Mouse (Mus musculus): ENCODE data around the gene Slc30a10. TPM values are rescaled to one million over a fixed set of nuclear protein-coding genes. Genes with fewer than 3 reads are reported as not detected.
A peak's percentile ranks its signal among the peaks of the same experiment; 100 is the strongest.

Slc30a10 gene
- not detected for total RNA-seq (2021)
- long read RNA-seq, experiment 1 = 0 reads
- long read RNA-seq, experiment 2 = 0 reads

DNA sequence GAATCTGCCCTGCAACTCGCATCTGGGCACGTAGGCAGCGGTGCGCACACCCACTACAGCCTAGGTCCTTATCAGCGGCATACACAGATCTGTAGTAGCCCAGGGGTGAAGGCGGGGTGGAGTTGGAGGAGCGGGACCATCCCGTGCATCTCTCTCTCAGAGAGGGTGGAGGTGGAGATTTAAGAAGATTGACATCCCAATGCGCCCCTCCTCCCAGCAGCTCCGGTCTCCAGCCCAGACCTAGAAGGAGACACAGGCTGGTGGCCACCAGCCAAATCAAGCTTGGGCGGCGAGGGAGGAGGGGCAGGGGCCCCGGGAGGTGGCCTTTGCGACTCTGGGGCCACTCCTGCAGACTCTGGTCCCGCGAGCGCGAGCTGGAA is at the start of gene Slc30a10:
TSS of gene Slc30a10 (plus strand) at position 274 of the 380 bp plus-strand sequence.
- DNase-seq = peak; percentile 11 to 13
- intact Hi-C loops (cut with DNase I) = no loop called here

DNA sequence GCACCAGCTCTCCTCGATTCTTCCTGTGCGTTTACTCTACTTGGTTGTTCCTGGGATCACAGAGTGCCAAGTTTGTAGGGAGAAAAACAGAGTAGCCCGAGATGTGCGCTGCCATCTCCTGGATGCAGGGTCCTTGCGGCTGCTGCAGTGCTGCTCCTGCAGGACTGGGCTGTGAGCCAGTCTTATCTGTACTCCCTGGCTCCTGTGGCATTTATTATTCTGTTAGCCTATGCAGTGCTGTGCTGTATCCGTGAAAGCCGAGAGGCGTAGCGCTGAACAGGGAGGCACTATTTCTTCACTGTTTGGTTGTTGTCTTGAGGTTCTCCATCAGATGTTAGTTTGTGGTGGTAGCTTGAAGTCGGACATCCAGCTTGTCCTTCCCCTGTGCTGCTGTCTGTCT is 48.7 kb upstream of the Slc30a10 start:
- intact Hi-C loops (cut with DNase I) = no loop called here

DNA sequence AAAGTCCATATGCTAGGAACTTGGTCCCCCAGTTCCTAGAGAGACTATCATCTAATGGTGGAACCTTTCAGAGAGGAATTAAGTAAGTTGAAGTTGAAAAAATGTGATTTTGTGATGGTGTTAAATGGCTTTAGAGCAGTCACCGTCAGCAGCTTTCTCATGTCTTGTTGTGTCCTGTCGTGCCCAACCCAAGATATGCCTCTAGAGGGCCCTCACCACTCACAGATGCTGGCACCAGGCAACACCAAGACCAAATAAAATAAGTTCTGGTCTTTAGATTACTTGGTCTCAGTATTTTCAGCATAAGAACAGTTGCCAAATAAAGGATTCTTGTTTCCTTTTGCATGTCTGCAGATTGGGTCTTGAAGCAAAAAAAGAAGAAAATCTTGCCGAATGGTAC is 44.8 kb upstream of the Slc30a10 start:
- intact Hi-C loops (cut with DNase I) = no loop called here
- DNase-seq = no peak

More for the DNA sequence above, 48.7 kb upstream of the Slc30a10 start:
- peak in 1 of 2 experiments; percentile 4 for DNase-seq

GRCm38 (mm10) chr1:185418011-185418410 is 36.6 kb upstream of the Slc30a10 start:
- intact Hi-C loops (cut with DNase I) = no loop called here
- DNase-seq = no peak

- DNase-seq = no peak
- intact Hi-C loops (cut with DNase I) = no loop called here
Observed at GRCm38 (mm10) chr1:185419805-185420204, 34.8 kb upstream of the Slc30a10 start.

GRCm38 (mm10) chr1:185420776-185421175 is 33.9 kb upstream of the Slc30a10 start:
- intact Hi-C loops (cut with DNase I) = no loop called here
- no peak for DNase-seq

- no peak for DNase-seq
- intact Hi-C loops (cut with DNase I) = loop anchor here (5.0 kb wide), 1 partner anchor 71 kb away; no protein-coding TSS in a partner anchor
Observed at GRCm38 (mm10) chr1:185426583-185426982, 28.1 kb upstream of the Slc30a10 start.

DNA sequence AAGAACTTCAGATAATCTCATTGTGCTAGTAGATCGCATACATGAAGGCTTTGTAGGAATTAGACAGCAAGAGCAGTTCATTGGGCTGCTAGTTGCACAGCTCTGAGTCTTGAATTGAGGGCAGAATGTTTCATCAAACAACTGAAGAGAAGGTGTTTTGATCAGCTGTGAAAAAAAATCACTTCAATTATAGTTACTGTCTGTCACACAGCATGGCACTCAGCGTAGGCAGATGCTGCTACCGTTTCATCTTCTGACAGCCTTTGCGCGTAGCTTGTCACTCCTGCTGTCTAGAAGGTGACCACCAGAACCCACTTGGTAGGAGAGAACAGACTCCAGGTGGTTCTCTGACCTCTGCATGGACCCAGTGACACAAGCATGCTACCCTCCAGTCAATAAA is 24.2 kb upstream of the Slc30a10 start:
- intact Hi-C loops (cut with DNase I) = no loop called here
- DNase-seq = no peak

- intact Hi-C loops (cut with DNase I) = no loop called here
- DNase-seq = no peak
Observed at GRCm38 (mm10) chr1:185431245-185431997, 23.2 kb upstream of the Slc30a10 start.

DNA sequence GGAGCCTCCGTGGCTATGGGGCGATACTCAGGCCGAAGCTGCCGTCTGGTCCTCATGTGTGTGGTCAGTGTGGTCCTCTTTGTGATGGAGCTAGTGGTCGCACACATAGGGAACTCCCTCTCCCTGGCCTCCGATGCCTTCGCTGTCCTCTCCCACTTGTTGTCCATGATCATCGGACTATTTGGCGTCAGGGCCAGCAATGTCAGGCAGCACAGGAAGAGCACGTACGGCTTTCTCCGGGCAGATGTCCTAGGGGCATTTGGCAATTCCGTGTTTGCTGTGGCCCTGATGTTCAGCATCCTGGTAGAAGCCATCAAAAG is 22.7 kb upstream of the Slc30a10 start:
- no peak for DNase-seq
- intact Hi-C loops (cut with DNase I) = no loop called here

DNA sequence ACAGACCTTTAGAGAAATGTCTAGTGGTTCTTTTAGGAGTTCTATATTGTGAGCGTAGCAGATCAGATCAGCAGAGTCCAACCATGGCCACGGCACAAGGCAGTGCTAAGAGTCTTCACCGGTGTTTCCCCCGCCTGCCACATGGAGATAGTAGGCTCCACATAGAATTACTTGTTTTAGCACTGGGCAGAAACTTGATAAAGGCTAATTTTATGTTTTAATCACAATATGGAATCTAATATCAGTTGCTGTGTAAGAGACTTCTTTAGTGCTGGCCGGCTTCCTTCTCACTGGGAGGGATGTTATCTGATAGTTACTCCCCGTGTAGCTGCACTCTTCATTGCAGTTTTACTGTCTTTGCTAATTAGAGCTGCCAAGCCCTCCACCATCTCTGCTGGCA is 21.5 kb upstream of the Slc30a10 start:
- intact Hi-C loops (cut with DNase I) = no loop called here
- no peak for DNase-seq

- peak; percentile 54 to 65 for DNase-seq
- intact Hi-C loops (cut with DNase I) = no loop called here
Observed at GRCm38 (mm10) chr1:185438841-185439580, 15.6 kb upstream of the Slc30a10 start.

GRCm38 (mm10) chr1:185441703-185442472 is 12.8 kb upstream of the Slc30a10 start:
- intact Hi-C loops (cut with DNase I) = no loop called here
- no peak for DNase-seq

DNA sequence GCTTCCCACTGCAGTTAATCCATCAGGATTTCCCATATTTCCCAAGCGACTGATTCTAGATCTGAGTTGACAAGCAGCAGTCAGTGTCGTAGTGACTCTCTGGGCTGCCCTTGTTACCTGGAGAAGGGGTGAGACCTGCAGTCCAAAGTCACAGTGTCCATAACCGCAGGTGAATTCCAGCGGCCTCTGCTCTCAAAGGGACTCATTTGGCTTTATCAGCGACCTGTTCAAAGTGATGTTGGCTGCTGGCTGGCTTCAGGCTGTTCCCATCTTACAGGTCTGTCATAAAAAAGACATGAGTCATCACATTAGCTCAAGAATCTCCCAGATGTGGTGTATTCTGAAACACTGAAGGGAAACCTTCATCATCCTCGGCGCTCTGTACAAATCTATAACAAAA is 5.7 kb upstream of the Slc30a10 start:
- intact Hi-C loops (cut with DNase I) = no loop called here
- no peak for DNase-seq

DNA sequence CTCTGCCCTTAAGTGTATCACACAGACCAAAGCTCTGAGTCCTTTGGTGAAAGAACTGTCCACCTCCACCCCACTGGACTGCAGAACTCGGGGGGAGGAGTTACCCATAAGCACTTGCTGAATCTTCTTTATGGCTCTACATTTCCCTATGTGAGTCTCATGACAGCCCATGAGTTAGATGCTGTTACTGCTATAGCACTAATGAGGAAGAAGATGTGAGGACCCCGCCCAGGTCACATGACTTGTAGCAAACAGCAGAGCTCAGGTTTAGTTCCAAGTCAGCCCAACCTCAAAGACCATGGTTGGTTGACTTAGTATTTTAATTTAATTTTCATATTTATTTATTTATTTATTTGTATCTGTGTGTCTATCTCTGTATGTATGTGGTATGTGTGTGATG is 4.9 kb upstream of the Slc30a10 start:
- intact Hi-C loops (cut with DNase I) = no loop called here
- no peak for DNase-seq

DNA sequence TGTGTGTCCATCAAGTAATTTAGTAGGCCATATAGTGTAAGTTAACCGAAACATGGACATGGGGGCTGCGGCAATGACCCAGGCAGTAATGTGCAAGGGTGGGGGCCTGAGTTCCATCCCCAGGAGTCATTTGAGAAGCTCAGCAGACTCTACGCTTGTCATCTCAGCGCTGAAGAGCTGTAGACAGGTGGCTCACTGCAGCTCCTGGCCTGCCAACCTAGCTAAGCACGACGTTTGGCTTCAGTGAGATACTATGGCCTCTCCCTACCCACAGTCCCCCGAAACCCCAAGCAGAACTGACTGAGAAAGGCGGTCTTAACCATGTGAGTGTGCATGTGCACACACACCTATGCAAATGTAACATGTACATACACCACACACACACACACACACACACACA is 3.6 kb upstream of the Slc30a10 start:
- no peak for DNase-seq
- intact Hi-C loops (cut with DNase I) = no loop called here

- intact Hi-C loops (cut with DNase I) = no loop called here
- DNase-seq = no peak
Observed at GRCm38 (mm10) chr1:185451495-185451894, 3.2 kb upstream of the Slc30a10 start.

GRCm38 (mm10) chr1:185452461-185452860 is 2.2 kb upstream of the Slc30a10 start:
- intact Hi-C loops (cut with DNase I) = no loop called here

DNA sequence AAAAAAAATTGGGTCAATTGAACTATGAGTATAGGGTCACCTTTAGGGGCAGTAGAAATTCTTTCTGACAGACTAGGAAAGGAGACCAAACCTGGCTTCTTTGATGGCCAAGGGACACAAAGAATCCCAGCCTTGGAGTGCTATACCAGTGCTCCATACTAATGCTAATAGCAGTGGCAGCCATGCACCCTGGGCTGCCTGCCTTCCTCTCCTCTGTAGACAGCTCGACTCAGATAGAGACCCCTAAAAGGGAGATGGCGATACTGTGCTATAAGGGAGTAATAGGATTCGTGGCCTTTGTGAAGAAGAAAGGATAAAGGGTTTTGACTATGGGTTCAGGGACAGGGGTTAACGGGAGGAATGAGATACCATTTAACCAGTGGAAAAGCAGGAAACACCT is 504 bp upstream of the Slc30a10 start:
- DNase-seq = no peak
- intact Hi-C loops (cut with DNase I) = no loop called here

More at GRCm38 (mm10) chr1:185452461-185452860, 2.2 kb upstream of the Slc30a10 start:
- no peak for DNase-seq

- intact Hi-C loops (cut with DNase I) = no loop called here
- no peak for DNase-seq
Observed at GRCm38 (mm10) chr1:185454955-185455701, 480 bp downstream of the Slc30a10 start.
